Mouse (Mus musculus) urinary bladder, adult 2 months (tissue): ENCODE data around the gene Lrrc61. TPM values are rescaled to one million over a fixed set of nuclear protein-coding genes. Genes with fewer than 3 reads are reported as not detected.
"Not testable (repeated sequence)": the region's sequence is repeated elsewhere in the genome, so short reads cannot be mapped to it uniquely, and the experiment has no call there.

ENCODE experiments used
- DNase-seq: peaks from one replicate; pipeline ENCODE4 v3.0.0; 2022; ENCODE audit warnings: low spot score
- polyA plus RNA-seq: library from polyadenylated mRNA; depleted of rRNA; stranded (reverse); fragments of >200 nt; gene quantifications from 2 replicates; pipeline ENCODE4 v1.2.3, GENCODE M21; 2012; rRNA removed

Lrrc61 gene
- polyA plus RNA-seq = 12.3 and 13.4 TPM in 2 replicates

- peak; percentile 97 for DNase-seq
Measured at GRCm38 (mm10) chr6:48554280-48555103, at the start of gene Lrrc61. Lrrc61 (plus strand) TSS chr6:48554796.

GRCm38 (mm10) chr6:48508087-48508486 lies 46.5 kb upstream of the Lrrc61 start:
- no peak for DNase-seq

GRCm38 (mm10) chr6:48510426-48510825 lies 44.2 kb upstream of the Lrrc61 start:
- DNase-seq = no peak

GRCm38 (mm10) chr6:48511861-48512260 lies 42.7 kb upstream of the Lrrc61 start:
- no peak for DNase-seq

- not testable (repeated sequence) for DNase-seq
Measured at GRCm38 (mm10) chr6:48524882-48525281, 29.7 kb upstream of the Lrrc61 start.

- DNase-seq = no peak
Measured at GRCm38 (mm10) chr6:48527901-48528300, 26.7 kb upstream of the Lrrc61 start.

GRCm38 (mm10) chr6:48529261-48529660 lies 25.3 kb upstream of the Lrrc61 start:
- DNase-seq = no peak

GRCm38 (mm10) chr6:48529871-48530440 lies 24.6 kb upstream of the Lrrc61 start:
- DNase-seq = no peak

- no peak for DNase-seq
Measured at GRCm38 (mm10) chr6:48530862-48531261, 23.7 kb upstream of the Lrrc61 start.

GRCm38 (mm10) chr6:48533475-48533874 lies 21.1 kb upstream of the Lrrc61 start:
- no peak for DNase-seq

- DNase-seq = no peak
Measured at GRCm38 (mm10) chr6:48534913-48535312, 19.7 kb upstream of the Lrrc61 start.

GRCm38 (mm10) chr6:48536091-48536490 lies 18.5 kb upstream of the Lrrc61 start:
- no peak for DNase-seq

- DNase-seq = peak; percentile 63
Measured at GRCm38 (mm10) chr6:48537105-48537954, 17.3 kb upstream of the Lrrc61 start, which contains the start of gene Atp6v0e2. Atp6v0e2 (plus strand) TSS chr6:48537615.

GRCm38 (mm10) chr6:48538841-48539737 lies 15.5 kb upstream of the Lrrc61 start:
- DNase-seq = peak; percentile 21

GRCm38 (mm10) chr6:48539860-48540259 lies 14.7 kb upstream of the Lrrc61 start:
- no peak for DNase-seq

- DNase-seq = no peak
Measured at GRCm38 (mm10) chr6:48540721-48541120, 13.9 kb upstream of the Lrrc61 start.

GRCm38 (mm10) chr6:48541560-48542450 lies 12.8 kb upstream of the Lrrc61 start:
- DNase-seq = no peak

GRCm38 (mm10) chr6:48542631-48543030 lies 12.0 kb upstream of the Lrrc61 start:
- no peak for DNase-seq

GRCm38 (mm10) chr6:48545251-48545650 lies 9.3 kb upstream of the Lrrc61 start:
- no peak for DNase-seq

- no peak for DNase-seq
Measured at GRCm38 (mm10) chr6:48546271-48546670, 8.3 kb upstream of the Lrrc61 start.
